Mouse (Mus musculus): ENCODE measurements at regions not wholly inside any gene's neighbourhood (a gene's known extent, or its start where the extent isn't known, plus 50 kb on each side); places are given as distances from the start of the nearest gene placed in this dataset.

DNA sequence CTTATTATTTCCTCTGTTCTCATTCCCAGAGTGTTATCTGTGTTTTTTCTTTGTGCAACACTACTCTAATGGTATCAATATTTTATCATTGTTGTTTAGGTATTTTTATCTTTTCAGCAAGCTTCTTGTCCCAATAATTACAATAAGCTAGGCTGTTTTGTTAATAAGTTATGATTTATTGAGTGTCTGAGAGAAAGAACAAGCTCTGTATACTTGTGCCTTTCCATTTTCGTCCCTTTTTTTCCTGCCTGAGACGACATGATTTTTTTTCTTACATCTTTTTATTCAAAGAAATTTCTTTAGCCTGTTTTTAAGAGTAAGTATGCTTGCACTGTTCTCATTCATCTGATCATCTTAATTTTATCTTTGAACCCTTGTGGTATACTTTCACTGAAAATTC lies 904.1 kb downstream of the A830018L16Rik start:
- DNase-seq (ENCODE audit: low spot score in 2 of 2): no peak

GRCm38 (mm10) chr1:12334186-12334585 lies 920.3 kb downstream of the A830018L16Rik start:
- no peak for DNase-seq (ENCODE audit: low spot score in 2 of 2)

DNA sequence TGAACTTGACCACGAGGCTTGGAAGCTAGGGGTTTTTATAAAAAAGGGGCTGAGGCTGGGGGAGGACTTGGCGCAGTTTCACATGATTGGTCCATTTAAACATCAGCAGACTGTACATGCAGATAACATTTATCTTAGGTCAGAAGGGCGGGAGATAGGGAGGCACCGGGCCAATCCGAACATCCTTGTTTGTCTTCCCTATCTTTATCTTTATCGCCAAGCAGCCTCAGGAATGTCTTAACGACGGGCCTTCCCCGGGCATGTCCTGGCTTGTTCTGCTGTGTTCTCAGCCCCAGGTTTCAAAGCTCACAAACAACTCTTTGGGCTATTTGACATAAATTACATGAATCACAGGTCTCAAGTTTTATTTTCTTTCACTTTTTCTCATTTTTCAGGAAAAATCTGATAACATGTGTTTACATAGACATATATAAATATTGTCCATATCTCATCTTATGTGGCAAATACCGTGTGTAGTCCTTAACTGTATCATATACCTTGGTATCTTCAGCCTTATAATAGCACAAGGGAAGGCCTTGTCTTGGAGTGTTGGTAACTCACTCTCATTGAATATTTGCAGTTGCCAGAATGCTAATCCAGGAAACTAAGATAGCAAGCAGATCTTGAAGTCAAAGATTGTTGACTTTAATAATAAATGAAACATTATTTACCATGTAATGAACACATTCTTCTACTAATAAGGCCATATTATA lies 931.0 kb downstream of the A830018L16Rik start:
- DNase-seq (ENCODE audit: low spot score in 2 of 2): no peak

- DNase-seq (ENCODE audit: low spot score in 2 of 2): no peak
Observed at GRCm38 (mm10) chr1:12345439-12345819, 931.5 kb downstream of the A830018L16Rik start.

DNA sequence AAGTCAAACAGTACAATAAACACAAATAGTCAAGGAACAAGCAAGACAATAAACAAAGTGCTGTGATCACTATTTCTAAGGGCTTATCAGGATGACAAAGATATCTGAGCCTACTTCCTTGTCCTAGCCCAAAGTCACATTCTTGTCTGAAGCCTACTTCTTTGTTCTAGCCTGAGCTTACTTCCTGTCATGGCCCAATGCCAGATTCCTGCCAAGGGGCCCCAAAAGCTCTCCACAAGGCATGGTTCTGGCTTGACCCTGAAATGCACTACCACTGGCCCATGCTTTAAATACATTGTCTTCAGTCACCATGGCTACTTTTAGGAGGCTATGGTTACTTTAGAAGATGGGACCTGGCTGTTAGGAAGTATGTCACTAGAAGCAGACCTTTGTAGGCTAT lies 940.6 kb downstream of the A830018L16Rik start:
- DNase-seq (ENCODE audit: low spot score in 2 of 2): no peak

GRCm38 (mm10) chr1:12367872-12368271 lies 954.0 kb downstream of the A830018L16Rik start:
- no peak for DNase-seq (ENCODE audit: low spot score in 2 of 2)

DNA sequence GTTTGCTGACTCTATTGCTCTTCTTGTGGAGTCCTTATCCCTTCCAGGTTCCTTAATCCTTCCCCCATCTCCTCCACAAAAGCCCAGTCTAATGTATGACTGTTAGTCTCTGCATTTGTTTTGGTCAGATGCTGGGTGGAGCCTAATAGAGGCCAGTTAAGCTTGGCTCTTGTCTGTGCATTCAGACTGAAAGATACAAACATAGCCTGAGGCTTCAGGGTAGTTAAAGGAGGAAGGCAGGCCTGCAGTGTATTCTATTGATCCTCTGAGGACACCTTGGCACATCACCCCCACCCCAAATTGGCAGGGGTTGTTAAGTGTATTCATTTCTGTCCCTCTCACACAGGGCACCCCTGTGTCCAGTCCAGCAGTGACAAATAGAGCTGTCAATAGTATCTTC lies 959.1 kb downstream of the A830018L16Rik start:
- DNase-seq (ENCODE audit: low spot score in 2 of 2): no peak

- DNase-seq (ENCODE audit: low spot score in 2 of 2): no peak
Observed at GRCm38 (mm10) chr1:12398146-12398884, 984.4 kb downstream of the A830018L16Rik start.

DNA sequence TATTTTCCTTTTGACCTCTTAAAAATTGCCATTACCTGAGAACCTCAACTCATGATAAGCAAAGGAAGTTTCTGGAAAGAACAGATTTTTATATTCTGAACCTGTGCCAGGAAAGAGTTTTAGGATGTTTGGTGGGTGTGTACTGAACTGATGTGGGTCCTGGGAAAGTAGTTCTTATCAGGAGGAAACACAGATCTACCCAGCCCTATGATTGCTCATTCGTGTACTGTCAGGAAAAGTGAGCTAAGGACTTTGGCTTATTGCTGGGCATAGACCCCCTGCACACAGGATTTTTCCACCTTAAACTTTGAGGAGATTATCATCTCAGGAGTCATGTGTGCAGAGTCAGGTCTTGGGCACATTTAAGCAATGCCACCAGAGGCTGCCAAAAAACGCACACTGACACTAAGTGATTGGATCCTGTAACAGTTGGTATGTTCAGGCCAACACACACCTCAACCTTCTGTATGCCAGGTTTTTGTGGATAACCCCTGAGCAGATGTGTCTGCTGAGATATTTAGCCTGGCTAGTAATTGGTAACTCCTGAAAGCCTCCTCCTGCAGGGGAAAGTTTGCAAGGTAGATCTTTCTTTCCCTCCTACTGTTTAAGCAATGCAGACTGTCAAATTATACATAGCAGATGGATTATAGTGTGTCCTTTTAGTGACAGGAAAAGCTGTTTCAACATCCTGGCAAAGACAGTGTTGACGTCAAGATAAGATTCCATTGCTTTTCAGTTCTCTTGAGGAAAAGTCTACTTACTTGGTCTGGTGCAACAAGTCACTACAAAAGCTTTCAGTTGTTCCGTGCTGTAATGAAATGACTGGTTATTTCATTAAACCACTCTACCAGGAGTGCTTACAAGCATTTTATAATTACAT lies 991.7 kb downstream of the A830018L16Rik start:
- DNase-seq (ENCODE audit: low spot score in 2 of 2): no peak

DNA sequence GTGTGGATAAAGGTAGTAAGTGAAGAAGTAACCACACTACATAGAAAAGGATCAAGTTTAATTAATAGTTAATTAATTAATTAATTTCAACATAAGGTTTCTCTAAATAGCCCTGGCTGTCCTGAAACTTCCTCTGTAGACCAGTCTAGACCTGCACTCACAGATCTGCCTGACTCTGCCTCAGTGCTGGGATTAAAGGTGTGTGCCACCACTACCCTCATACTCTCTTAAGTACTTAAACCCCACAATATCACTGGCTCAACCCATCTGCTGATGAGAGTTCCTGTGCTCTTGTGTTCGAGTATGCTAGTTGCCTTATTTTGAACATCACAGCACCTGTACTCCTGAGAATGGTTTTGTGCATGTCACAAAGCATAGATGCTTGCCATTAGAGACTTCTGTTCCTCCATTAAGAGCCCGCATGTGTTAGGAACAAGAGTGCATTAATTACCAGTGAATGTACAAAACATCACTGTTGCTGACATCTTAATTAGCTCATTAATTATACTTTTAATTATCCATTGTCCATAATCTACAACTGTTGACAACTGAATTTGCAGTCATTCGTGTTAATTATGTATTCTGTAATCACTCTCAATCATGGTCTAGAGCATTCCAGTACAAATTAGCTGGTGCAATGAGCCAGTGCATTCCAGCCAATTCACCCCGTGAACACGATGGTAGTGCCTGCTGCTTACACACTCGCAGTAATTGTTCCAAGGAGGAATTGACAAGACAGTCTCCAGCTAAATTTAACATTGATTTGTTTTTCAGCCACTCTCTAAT lies 996.0 kb downstream of the A830018L16Rik start:
- DNase-seq (ENCODE audit: low spot score in 2 of 2): peak in 1 of 2 experiments; percentile 4

- DNase-seq (ENCODE audit: low spot score in 2 of 2): no peak
Observed at GRCm38 (mm10) chr1:12410524-12410886, 996.6 kb downstream of the A830018L16Rik start.

GRCm38 (mm10) chr1:12424510-12424909 lies 1010.6 kb downstream of the A830018L16Rik start:
- DNase-seq (ENCODE audit: low spot score in 2 of 2): no peak

GRCm38 (mm10) chr1:12437894-12438293 lies 1024.0 kb downstream of the A830018L16Rik start:
- DNase-seq (ENCODE audit: low spot score in 2 of 2): no peak

DNA sequence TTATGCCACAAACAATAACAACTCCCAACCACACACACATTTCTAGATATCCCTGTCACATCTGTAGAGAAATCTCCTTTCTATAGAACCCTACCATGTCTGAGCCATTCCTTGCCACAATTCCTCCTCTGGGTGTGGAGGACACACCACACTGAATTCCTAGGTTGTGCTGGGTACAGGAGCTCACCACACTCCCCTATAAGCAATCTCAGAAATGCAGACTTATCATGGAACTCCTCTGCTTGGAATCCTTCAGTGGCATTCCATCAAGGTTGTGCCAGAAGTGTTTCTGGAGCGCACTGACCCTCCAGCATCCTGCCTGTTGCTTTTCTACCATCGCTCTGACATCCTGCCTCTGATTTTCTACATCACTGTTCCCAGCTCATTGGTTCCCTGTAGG lies 1052.3 kb downstream of the A830018L16Rik start:
- no peak for DNase-seq (ENCODE audit: low spot score in 2 of 2)

DNA sequence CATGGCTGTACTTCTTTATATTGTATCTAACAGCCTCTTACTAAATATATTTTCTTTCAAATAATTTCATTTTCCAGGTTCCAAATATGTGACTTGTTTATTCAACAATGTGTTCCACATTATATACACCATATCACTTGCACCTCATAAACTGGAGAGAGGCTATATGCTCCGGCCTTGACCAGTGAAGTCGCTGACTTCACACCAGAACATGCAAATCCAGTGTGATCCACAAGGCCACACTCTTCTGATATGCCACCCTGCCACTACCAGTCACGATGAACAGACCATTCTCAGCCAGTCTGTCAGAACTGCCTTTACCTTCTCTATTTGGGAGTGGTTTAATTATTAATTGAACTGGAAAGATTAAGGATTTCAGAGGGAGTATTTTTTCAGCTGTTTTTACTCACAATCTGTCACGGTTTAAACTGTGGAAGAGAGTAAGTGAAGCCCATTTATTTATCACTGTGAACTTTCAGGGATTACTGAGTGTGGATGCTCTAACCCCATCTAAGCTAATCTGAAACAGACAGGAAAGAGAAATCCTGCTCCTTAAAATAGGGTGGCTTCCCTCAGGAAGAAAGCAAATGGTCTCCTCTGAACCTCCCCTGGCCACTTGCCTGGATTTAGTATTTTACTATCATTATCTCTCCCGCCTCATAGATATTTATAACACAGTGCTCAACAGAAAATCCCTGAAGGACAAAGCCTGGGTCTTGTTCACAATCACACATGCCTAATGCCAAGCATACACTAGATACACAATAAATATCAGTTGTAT lies 1065.3 kb downstream of the A830018L16Rik start:
- no peak for DNase-seq (ENCODE audit: low spot score in 2 of 2)

GRCm38 (mm10) chr1:12500442-12500841 lies 1086.5 kb downstream of the A830018L16Rik start:
- DNase-seq (ENCODE audit: low spot score in 2 of 2): no peak

DNA sequence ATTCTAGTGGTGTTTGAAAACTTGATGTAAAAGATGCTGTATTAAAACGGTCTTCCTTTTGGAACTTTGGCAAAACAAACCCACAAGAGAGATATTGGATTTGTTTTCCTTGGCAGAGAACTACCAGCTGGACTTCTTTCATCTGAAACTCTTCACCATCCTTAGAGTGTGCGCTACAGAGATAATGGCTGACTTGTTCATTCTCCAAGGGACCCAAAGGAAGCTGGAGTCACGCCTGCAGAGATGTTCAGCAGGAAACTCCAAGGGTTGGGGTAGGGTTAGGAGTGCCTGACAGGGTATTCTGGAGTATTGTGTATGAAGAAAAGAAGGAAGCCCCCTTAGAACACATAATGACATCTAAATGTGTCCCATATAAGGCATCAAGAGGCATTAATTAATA lies 1094.1 kb downstream of the A830018L16Rik start:
- DNase-seq (ENCODE audit: low spot score in 2 of 2): no peak

DNA sequence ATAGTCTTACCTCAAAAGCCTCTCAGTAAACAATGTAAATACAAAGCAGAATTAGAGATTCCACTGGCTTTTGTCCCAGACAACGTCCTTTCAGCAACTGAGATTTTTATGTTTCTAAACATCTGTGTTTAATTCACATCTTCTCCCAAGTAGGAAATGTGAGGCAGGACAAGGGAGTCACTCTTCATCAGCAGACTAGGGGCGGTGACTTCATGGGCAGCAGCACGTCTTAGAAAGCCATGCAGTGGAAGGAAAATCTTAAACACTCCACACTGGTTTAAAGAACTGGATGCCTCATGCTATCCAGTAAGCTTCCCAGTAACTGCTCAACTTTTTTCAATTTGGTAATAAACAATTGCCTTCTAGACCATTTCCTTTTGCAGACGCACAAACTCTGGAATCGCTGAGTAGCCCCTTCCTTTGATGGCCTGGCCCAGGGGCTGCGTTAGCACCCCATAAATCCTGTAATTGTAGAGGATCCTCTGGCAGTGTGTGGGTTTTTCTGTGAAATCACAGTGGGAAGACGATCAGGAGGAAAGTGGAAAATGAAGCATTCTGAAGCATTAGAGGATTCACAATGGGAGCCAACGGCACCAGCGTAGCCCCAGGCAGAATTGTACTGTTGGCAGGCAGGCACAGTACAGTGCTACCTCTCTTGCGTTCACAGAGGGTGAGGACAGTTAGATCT lies 1096.4 kb downstream of the A830018L16Rik start:
- no peak for DNase-seq (ENCODE audit: low spot score in 2 of 2)

DNA sequence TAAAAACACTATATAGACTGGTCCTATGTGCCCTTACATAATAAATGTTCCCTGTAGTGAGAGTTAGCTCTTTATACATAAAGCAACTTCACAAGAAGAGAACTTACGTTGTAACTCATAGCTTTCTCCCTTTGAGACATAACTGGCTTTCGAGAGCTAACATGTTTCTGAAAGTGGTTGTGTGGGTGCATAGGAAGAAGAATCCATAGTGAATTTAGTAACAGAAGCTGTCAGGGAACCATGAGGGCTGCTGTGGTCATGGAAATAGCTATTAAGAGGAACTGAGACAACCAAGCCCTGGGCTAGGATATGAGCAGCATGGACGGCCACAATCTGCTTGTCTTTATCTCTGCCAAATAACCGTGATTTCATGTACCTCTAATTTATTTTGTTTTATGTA lies 1105.7 kb downstream of the A830018L16Rik start:
- DNase-seq (ENCODE audit: low spot score in 2 of 2): no peak

DNA sequence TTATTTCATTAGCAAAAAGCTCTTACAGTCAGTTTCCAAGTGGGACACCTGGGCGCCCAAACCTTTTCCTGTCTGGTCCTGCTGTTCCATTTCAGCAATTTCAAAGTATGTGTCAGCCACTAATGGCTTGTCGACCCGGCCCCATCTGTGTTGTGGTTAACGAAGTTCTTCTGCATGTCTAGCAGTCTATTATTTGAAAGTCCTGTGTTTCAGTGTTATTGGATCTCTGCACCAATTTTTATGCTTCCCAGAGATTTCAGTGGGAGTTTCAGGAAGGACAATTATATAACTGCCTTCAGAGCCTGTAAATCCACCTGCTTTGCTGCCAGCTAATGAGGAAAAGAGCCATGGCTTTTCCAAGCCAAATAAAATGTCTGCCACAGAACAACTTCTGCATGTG lies 1142.0 kb downstream of the A830018L16Rik start:
- no peak for DNase-seq (ENCODE audit: low spot score in 2 of 2)

Data from cerebellum, postnatal 4 days (tissue).